Mouse (Mus musculus) CD4-positive, CD25-positive, alpha-beta regulatory T cell, adult 4 months (primary cell): ENCODE data around the gene Lzic. TPM values are rescaled to one million over a fixed set of nuclear protein-coding genes. Genes with fewer than 3 reads are reported as not detected.

Experiments
- ATAC-seq: one replicate; pipeline ENCODE4 v1.8.0; 2017
- polyA plus RNA-seq, 2 experiments: library from polyadenylated mRNA; unstranded; fragments of 100-300 nt; shearing (Covaris generic); gene quantifications; one replicate each; pipeline ENCODE4 v1.2.1; 2017

Lzic gene
- polyA plus RNA-seq, 2 experiments from 2014 or later = 29.0 to 43.3 TPM

- no peak for ATAC-seq
These were observed 463 bp upstream of the Lzic start for GRCm38 (mm10) chr4:149484566-149484965.

- peak; percentile 71 for ATAC-seq
These were observed 787 bp downstream of the Lzic start for GRCm38 (mm10) chr4:149485825-149486206.

- ATAC-seq = no peak
These were observed 2.7 kb downstream of the Lzic start for GRCm38 (mm10) chr4:149487729-149488128.

- ATAC-seq = no peak
These were observed 4.6 kb downstream of the Lzic start for GRCm38 (mm10) chr4:149489415-149490240.

GRCm38 (mm10) chr4:149491151-149491550 is 6.1 kb downstream of the Lzic start:
- no peak for ATAC-seq

- ATAC-seq = no peak
These were observed 11.6 kb downstream of the Lzic start for GRCm38 (mm10) chr4:149496612-149497011.

- ATAC-seq = no peak
These were observed 13.9 kb downstream of the Lzic start for GRCm38 (mm10) chr4:149498901-149499300.

GRCm38 (mm10) chr4:149499790-149500189 is 14.8 kb downstream of the Lzic start:
- no peak for ATAC-seq

- ATAC-seq = no peak
These were observed 19.3 kb downstream of the Lzic start for GRCm38 (mm10) chr4:149504363-149504762.

- ATAC-seq = no peak
These were observed 19.8 kb downstream of the Lzic start for GRCm38 (mm10) chr4:149504858-149505257.

- no peak for ATAC-seq
These were observed 20.4 kb downstream of the Lzic start for GRCm38 (mm10) chr4:149505261-149505967.

- ATAC-seq = no peak
These were observed 21.9 kb downstream of the Lzic start for GRCm38 (mm10) chr4:149506904-149507303.

GRCm38 (mm10) chr4:149511221-149511646 is 26.2 kb downstream of the Lzic start:
- ATAC-seq = no peak

- ATAC-seq = no peak
These were observed 27.0 kb downstream of the Lzic start for GRCm38 (mm10) chr4:149512072-149512471.

- ATAC-seq = no peak
These were observed 30.7 kb downstream of the Lzic start for GRCm38 (mm10) chr4:149515706-149516105.

GRCm38 (mm10) chr4:149517868-149518340 is 32.9 kb downstream of the Lzic start, which contains the start of gene Ctnnbip1:
Ctnnbip1 (plus strand) TSS chr4:149518236.
- ATAC-seq = peak; percentile 96

- no peak for ATAC-seq
These were observed 33.6 kb downstream of the Lzic start for GRCm38 (mm10) chr4:149518351-149519220.

- ATAC-seq = no peak
These were observed 36.2 kb downstream of the Lzic start for GRCm38 (mm10) chr4:149521258-149521657.

GRCm38 (mm10) chr4:149523961-149524360 is 38.9 kb downstream of the Lzic start:
- no peak for ATAC-seq

GRCm38 (mm10) chr4:149525170-149525569 is 40.1 kb downstream of the Lzic start:
- ATAC-seq = no peak

GRCm38 (mm10) chr4:149525811-149526210 is 40.8 kb downstream of the Lzic start:
- no peak for ATAC-seq

- ATAC-seq = no peak
These were observed 41.3 kb downstream of the Lzic start for GRCm38 (mm10) chr4:149526330-149526729.
